Mouse (Mus musculus): ENCODE measurements around the gene Usp16.

DNA sequence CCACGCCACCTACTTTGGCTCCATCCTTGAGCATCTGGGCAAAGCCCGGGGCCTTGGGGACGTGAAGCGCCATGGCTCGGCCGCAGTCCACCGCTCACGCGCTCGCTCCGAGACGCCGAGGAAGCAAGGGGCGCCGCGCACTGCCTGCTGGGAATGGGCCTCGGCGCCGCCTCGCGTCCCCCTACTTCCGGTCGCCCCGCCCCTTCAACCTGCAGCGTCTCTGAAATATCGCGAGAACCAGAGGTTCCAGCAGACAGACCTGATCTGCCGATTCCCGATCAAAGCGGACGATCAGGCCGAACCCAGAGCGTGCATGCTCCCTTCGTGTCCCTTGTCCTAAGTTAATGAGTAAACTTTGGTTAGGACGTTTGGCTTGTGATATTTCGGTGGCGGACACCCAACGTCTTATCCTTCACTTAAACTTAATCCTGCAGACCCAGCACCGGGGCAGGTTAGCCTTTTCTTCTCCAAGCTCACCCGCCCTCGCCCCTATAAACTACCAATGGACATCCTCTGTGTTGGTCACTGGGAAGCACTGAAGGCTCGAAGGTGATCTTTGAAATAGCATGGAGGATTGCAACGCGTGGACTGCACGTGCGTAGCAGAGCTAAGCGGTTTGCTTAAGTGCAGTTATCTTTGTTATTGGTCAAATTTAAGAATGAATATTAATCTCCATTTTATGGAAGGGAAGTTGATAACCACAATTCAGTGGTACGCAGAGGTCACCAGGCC lies 41.4 kb downstream of the Usp16 start, which contains the start of gene Cct8:
- TF ChIP-seq MXI1 (IDR thresholded peaks at IDR 0.05; ENCODE audit: low read depth, low read length) (peak; percentile 95), NELFE (IDR thresholded peaks at IDR 0.05; ENCODE audit: low read depth, low read length) (peak; percentile 98), BHLHE40 (IDR thresholded peaks at IDR 0.05; ENCODE audit: borderline replicate concordance, low read depth, low read length) (peak; percentile 87), POLR2A (IDR thresholded peaks at IDR 0.05; ENCODE audit: control insufficient read depth in 1 of 2, insufficient read depth in 1 of 2, low read depth in 1 of 2, low read length in 2 of 2, poor library complexity in 1 of 2) (peak; percentile 92 to 95), ZNF384 (IDR thresholded peaks at IDR 0.05; ENCODE audit: low read depth, low read length) (no peak), MAX (IDR thresholded peaks at IDR 0.05; ENCODE audit: low read length) (peak; percentile 87), ZMIZ1 (IDR thresholded peaks at IDR 0.05; ENCODE audit: low read depth, low read length) (peak; percentile 70), CTCF (IDR thresholded peaks at IDR 0.05 in 2 of 3, conservative IDR thresholded peaks at IDR 0.05 in 1 of 3; ENCODE audit: control insufficient read depth in 1 of 3, insufficient read depth in 1 of 3, low read depth in 2 of 3, low read length in 3 of 3, poor library complexity in 1 of 3, severe bottlenecking in 1 of 3) (no peak)

Data from MEL (cell line).